Mouse (Mus musculus): ENCODE results near the gene Ahdc1. TPM values are rescaled to one million over a fixed set of nuclear protein-coding genes. Genes with fewer than 3 reads are reported as not detected.

The Ahdc1 gene
- total and polyA plus RNA-seq, 3 experiments, result 2.7 to 37.9 (median 15.6) TPM

GRCm38 (mm10) chr4:133032410-133033095, 21.5 kb downstream of the Ahdc1 start:
- Histone ChIP-seq H3K9me3 (replicated peaks) (no peaks in the 10 kb centered on the region), H3K4me1 (ENCODE audit: insufficient read depth, low read depth, low read length) (peaks cover 5% of the 10 kb centered on the region; the same call in 1 of the 2 replicates), H3K4me3 (ENCODE audit: low read depth, low read length) (no peak overlapping the region), H3K27me3 (ENCODE audit: insufficient read depth, low read length) (peaks cover 26% of the 10 kb centered on the region; the same call in 1 of the 2 replicates), H3K36me3 (replicated peaks) (peaks cover 41% of the 10 kb centered on the region)
- no peak for ATAC-seq (ENCODE audit: extremely low read depth, insufficient number of reproducible peaks, low FRiP score, poor library complexity, severe bottlenecking)
- no peak for DNase-seq (ENCODE audit: low spot score)
- TF ChIP-seq GATA2 (IDR thresholded peaks at IDR 0.05; ENCODE audit: borderline replicate concordance, low read depth, low read length), result no peak
- no peak for TF ChIP-seq CTCF (IDR thresholded peaks at IDR 0.05; ENCODE audit: low read depth, low read length)
- TF ChIP-seq TAL1 (conservative IDR thresholded peaks at IDR 0.05; ENCODE audit: low read depth, low read length), result no peak
- TF ChIP-seq GATA1 (IDR thresholded peaks at IDR 0.05; ENCODE audit: borderline replicate concordance, low read length), result no peak
- TF ChIP-seq POLR2AphosphoS5 (IDR thresholded peaks at IDR 0.05; ENCODE audit: insufficient replicate concordance, low read depth, low read length), result no peak

- H3K27me3 ChIP-seq (ENCODE audit: insufficient read depth, low read length), result peaks cover 34% of the 10 kb centered on the region; the same call in 1 of the 2 replicates
Observed at GRCm38 (mm10) chr4:133034478-133034877, 23.4 kb downstream of the Ahdc1 start.

GRCm38 (mm10) chr4:133035446-133035845, 24.4 kb downstream of the Ahdc1 start:
- peaks cover 43% of the 10 kb centered on the region for H3K27me3 ChIP-seq (ENCODE audit: insufficient read depth, low read length)

More at GRCm38 (mm10) chr4:133034478-133034877, 23.4 kb downstream of the Ahdc1 start:
- DNase-seq (ENCODE audit: low spot score), result no peak
- Histone ChIP-seq H3K9me3 (replicated peaks) (peaks cover 11% of the 10 kb centered on the region), H3K4me1 (ENCODE audit: insufficient read depth, low read depth, low read length) (peaks cover 16% of the 10 kb centered on the region; the same call in 1 of the 2 replicates), H3K4me3 (ENCODE audit: low read depth, low read length) (no peak overlapping the region), H3K36me3 (replicated peaks) (peaks cover 26% of the 10 kb centered on the region)
- TF ChIP-seq POLR2AphosphoS5 (IDR thresholded peaks at IDR 0.05; ENCODE audit: insufficient replicate concordance, low read depth, low read length) (no peak), GATA2 (IDR thresholded peaks at IDR 0.05; ENCODE audit: borderline replicate concordance, low read depth, low read length) (no peak), CTCF (IDR thresholded peaks at IDR 0.05; ENCODE audit: low read depth, low read length) (no peak)
- no peak for ATAC-seq (ENCODE audit: extremely low read depth, insufficient number of reproducible peaks, low FRiP score, poor library complexity, severe bottlenecking)

GRCm38 (mm10) chr4:133035946-133036345, 24.9 kb downstream of the Ahdc1 start:
- H3K4me1 ChIP-seq (ENCODE audit: insufficient read depth, low read depth, low read length), result peaks cover 17% of the 10 kb centered on the region; the same call in 1 of the 2 replicates
- peaks cover 47% of the 10 kb centered on the region for H3K27me3 ChIP-seq (ENCODE audit: insufficient read depth, low read length)
- peaks cover 12% of the 10 kb centered on the region for H3K9me3 ChIP-seq (replicated peaks)
- DNase-seq (ENCODE audit: low spot score) (no peak), ATAC-seq (ENCODE audit: extremely low read depth, insufficient number of reproducible peaks, low FRiP score, poor library complexity, severe bottlenecking) (no peak)
- TF ChIP-seq CTCF (IDR thresholded peaks at IDR 0.05; ENCODE audit: low read depth, low read length) (no peak), TAL1 (conservative IDR thresholded peaks at IDR 0.05; ENCODE audit: low read depth, low read length) (no peak), POLR2AphosphoS5 (IDR thresholded peaks at IDR 0.05; ENCODE audit: insufficient replicate concordance, low read depth, low read length) (no peak), GATA2 (IDR thresholded peaks at IDR 0.05; ENCODE audit: borderline replicate concordance, low read depth, low read length) (no peak), GATA1 (IDR thresholded peaks at IDR 0.05; ENCODE audit: borderline replicate concordance, low read length) (no peak)
- no peak overlapping the region for H3K4me3 ChIP-seq (ENCODE audit: low read depth, low read length)
- peaks cover 21% of the 10 kb centered on the region for H3K36me3 ChIP-seq (replicated peaks)

More at GRCm38 (mm10) chr4:133035446-133035845, 24.4 kb downstream of the Ahdc1 start:
- H3K36me3 ChIP-seq (replicated peaks), result peaks cover 21% of the 10 kb centered on the region
- no peak overlapping the region for H3K4me3 ChIP-seq (ENCODE audit: low read depth, low read length)
- peaks cover 12% of the 10 kb centered on the region for H3K9me3 ChIP-seq (replicated peaks)
- ATAC-seq (ENCODE audit: extremely low read depth, insufficient number of reproducible peaks, low FRiP score, poor library complexity, severe bottlenecking) (no peak), DNase-seq (ENCODE audit: low spot score) (no peak)
- no peak for TF ChIP-seq CTCF (IDR thresholded peaks at IDR 0.05; ENCODE audit: low read depth, low read length)
- peaks cover 17% of the 10 kb centered on the region; the same call in 1 of the 2 replicates for H3K4me1 ChIP-seq (ENCODE audit: insufficient read depth, low read depth, low read length)

- Histone ChIP-seq H3K27me3 (ENCODE audit: insufficient read depth, low read length) (peaks cover 56% of the 10 kb centered on the region), H3K9me3 (replicated peaks) (peaks cover 12% of the 10 kb centered on the region), H3K36me3 (replicated peaks) (peaks cover 18% of the 10 kb centered on the region), H3K4me1 (ENCODE audit: insufficient read depth, low read depth, low read length) (peaks cover 17% of the 10 kb centered on the region; the same call in 1 of the 2 replicates), H3K4me3 (ENCODE audit: low read depth, low read length) (no peak overlapping the region)
- no peak for TF ChIP-seq POLR2AphosphoS5 (IDR thresholded peaks at IDR 0.05; ENCODE audit: insufficient replicate concordance, low read depth, low read length)
- no peak for TF ChIP-seq GATA1 (IDR thresholded peaks at IDR 0.05; ENCODE audit: borderline replicate concordance, low read length)
- TF ChIP-seq GATA2 (IDR thresholded peaks at IDR 0.05; ENCODE audit: borderline replicate concordance, low read depth, low read length), result no peak
- no peak for TF ChIP-seq CTCF (IDR thresholded peaks at IDR 0.05; ENCODE audit: low read depth, low read length)
- TF ChIP-seq TAL1 (conservative IDR thresholded peaks at IDR 0.05; ENCODE audit: low read depth, low read length), result no peak
- no peak for DNase-seq (ENCODE audit: low spot score)
- ATAC-seq (ENCODE audit: extremely low read depth, insufficient number of reproducible peaks, low FRiP score, poor library complexity, severe bottlenecking), result no peak
Observed at GRCm38 (mm10) chr4:133037293-133037692, 26.2 kb downstream of the Ahdc1 start.

GRCm38 (mm10) chr4:133037798-133038197, 26.7 kb downstream of the Ahdc1 start:
- H3K4me1 ChIP-seq (ENCODE audit: insufficient read depth, low read depth, low read length), result peaks cover 22% of the 10 kb centered on the region
- DNase-seq (ENCODE audit: low spot score), result no peak
- H3K36me3 ChIP-seq (replicated peaks), result peaks cover 14% of the 10 kb centered on the region
- H3K4me3 ChIP-seq (ENCODE audit: low read depth, low read length), result no peak overlapping the region
- H3K27me3 ChIP-seq (ENCODE audit: insufficient read depth, low read length), result peaks cover 58% of the 10 kb centered on the region
- TF ChIP-seq POLR2AphosphoS5 (IDR thresholded peaks at IDR 0.05; ENCODE audit: insufficient replicate concordance, low read depth, low read length), result no peak
- no peak for TF ChIP-seq TAL1 (conservative IDR thresholded peaks at IDR 0.05; ENCODE audit: low read depth, low read length)
- TF ChIP-seq GATA2 (IDR thresholded peaks at IDR 0.05; ENCODE audit: borderline replicate concordance, low read depth, low read length), result no peak
- TF ChIP-seq CTCF (IDR thresholded peaks at IDR 0.05; ENCODE audit: low read depth, low read length), result no peak
- TF ChIP-seq GATA1 (IDR thresholded peaks at IDR 0.05; ENCODE audit: borderline replicate concordance, low read length), result no peak
- no peak for ATAC-seq (ENCODE audit: extremely low read depth, insufficient number of reproducible peaks, low FRiP score, poor library complexity, severe bottlenecking)
- peaks cover 12% of the 10 kb centered on the region for H3K9me3 ChIP-seq (replicated peaks)

Measured in G1E (cell line).